Comparison of ENCODE assay signal across 16 mouse cellular contexts in the genomic region with DNA sequence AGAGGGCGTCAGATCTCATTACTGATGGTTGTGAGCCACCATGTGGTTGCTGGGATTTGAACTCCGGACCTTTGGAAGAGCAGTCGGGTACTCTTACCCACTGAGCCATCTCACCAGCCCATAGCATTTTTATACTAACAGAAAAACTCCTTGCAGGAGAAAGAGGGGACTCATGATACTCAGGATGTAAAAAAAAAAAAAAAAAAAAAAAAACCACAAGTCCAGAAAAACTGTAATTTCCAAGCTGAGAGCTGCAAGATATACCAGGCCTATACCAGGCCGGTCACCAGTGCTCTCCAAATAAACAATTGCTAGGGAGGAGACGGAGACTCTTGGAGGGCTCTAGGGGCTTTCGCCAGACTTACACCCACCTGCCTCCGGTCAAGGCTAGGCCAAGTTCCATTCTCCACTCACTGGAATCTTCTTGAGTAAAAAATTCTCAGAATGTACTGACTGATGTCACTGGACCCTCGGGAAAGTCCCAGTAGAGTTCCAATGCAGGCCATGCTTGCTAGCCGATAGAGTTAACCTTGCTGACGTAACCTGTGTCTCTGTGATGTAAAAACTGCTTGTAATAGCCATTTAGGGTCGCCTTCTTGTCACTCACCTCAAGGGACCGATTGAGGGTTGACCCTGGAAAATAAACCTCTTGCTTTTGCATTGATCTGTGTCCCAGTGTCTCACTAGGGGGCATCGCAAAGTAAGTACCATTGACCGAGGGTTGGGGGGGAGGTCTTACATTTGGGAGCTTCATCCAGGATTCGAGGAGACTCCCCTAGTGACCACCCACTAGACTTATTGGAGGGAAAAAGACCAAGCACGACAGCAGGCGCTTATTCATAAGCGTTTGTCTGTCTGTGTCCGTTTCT. TPM values are rescaled to one million over a fixed set of nuclear protein-coding genes. Genes with fewer than 3 reads are reported as not detected.
DNase-seq lines count a peak whose midpoint lies in the region; ATAC-seq and TF ChIP-seq lines count a peak whose summit lies in the region.
"Had no signal": no experiment of that assay in that cellular context is flagged by ENCODE, and none has a peak within 500 bp of the region (broad histone marks: within the 10 kb centered on the region; RNA-seq: fewer than 3 reads in every experiment).

No protein-coding gene starts in this region.

- peak in 1 of 2 experiments; percentile 28; a peak in 2 of 4 replicates for TF ChIP-seq CTCF in CH12.LX (conservative IDR thresholded peaks at IDR 0.05 in 1 of 2, IDR thresholded peaks at IDR 0.05 in 1 of 2; ENCODE audit: low read depth in 2 of 2, low read length in 2 of 2)

- H3K36me3 ChIP-seq in CH12.LX (replicated peaks in 1 of 2; ENCODE audit: control insufficient read depth in 1 of 2, insufficient read depth in 1 of 2, low read length in 1 of 2) = no peaks in the 10 kb centered on the region
- no peaks in the 10 kb centered on the region for H3K36me3 ChIP-seq in liver, embryonic 15.5 days (replicated peaks)
- H3K36me3 ChIP-seq: heart, embryonic 10.5 days; limb, embryonic 15.5 days had no signal

- H3K27me3 ChIP-seq in CH12.LX (replicated peaks) = no peaks in the 10 kb centered on the region
- no peaks in the 10 kb centered on the region for H3K27me3 ChIP-seq in liver, embryonic 15.5 days
- H3K27me3 ChIP-seq: forebrain, embryonic 13.5 days; limb, embryonic 15.5 days had no signal

- peak overlapping the region; percentile 40; the same call in 1 of the 2 replicates for H3K4me2 ChIP-seq in CH12.LX (ENCODE audit: insufficient read depth, low read depth, poor library complexity, severe bottlenecking)
- peak overlapping the region; percentile 36 for H3K4me2 ChIP-seq in liver, embryonic 15.5 days
- H3K4me2 ChIP-seq: forebrain, embryonic 13.5 days; limb, embryonic 15.5 days had no signal

- dilution Hi-C loops in CH12.LX (cut with MboI; ENCODE audit: extremely low pct_ligation_motif_present, extremely low pct_unique_long_range_greater_than_20kb, low sequenced_read_pairs) = no loop called here

- no peak for TF ChIP-seq RAD21 in CH12.LX (IDR thresholded peaks at IDR 0.05; ENCODE audit: low read depth, low read length)

- H3K4me3 ChIP-seq in CH12.LX (replicated peaks in 1 of 3; ENCODE audit: low read depth in 2 of 3, low read length in 2 of 3, poor library complexity in 1 of 3) = peak overlapping the region; percentile 34 to 46 (median 39)
- peak overlapping the region; percentile 22 for H3K4me3 ChIP-seq in liver, embryonic 15.5 days (replicated peaks)
- H3K4me3 ChIP-seq: forebrain, embryonic 13.5 days; heart, embryonic 10.5 days; limb, embryonic 15.5 days had no signal

- no peaks in the 10 kb centered on the region for H3K79me2 ChIP-seq in CH12.LX (replicated peaks; ENCODE audit: control insufficient read depth, extremely low read depth, insufficient read depth, poor library complexity, severe bottlenecking)

- H3K27ac ChIP-seq in CH12.LX (ENCODE audit: insufficient read depth, low read depth) = peak overlapping the region; percentile 68
- no peak overlapping the region for H3K27ac ChIP-seq in liver, embryonic 15.5 days (replicated peaks)
- H3K27ac ChIP-seq: forebrain, embryonic 13.5 days; heart, embryonic 10.5 days; limb, embryonic 15.5 days had no signal

- DNase-seq in A20 (ENCODE audit: low read depth, low spot score) (peak; percentile 75), CH12.LX (ENCODE audit: extremely low read depth) (peak; percentile 59)
- no peak for DNase-seq in right cerebral cortex, postnatal 14 days
- no peak for DNase-seq in right cerebral cortex, postnatal 36 days (ENCODE audit: low spot score in 2 of 2)
- no peak for DNase-seq in cerebellum, postnatal 36 days
- DNase-seq in urinary bladder, postnatal 25 days (ENCODE audit: low spot score) = no peak
- DNase-seq: adrenal gland, postnatal 14 days; lung, postnatal 36 days; right cerebral cortex, adult 18-20 months; thymus, postnatal 14 days had no signal

- peak overlapping the region; percentile 28; the same call in 1 of the 2 replicates for H3K9ac ChIP-seq in CH12.LX (ENCODE audit: insufficient read depth, low read depth)
- H3K9ac ChIP-seq in liver, embryonic 15.5 days = no peak overlapping the region
- H3K9ac ChIP-seq: forebrain, embryonic 13.5 days; limb, embryonic 15.5 days had no signal

- no peak for TF ChIP-seq EP300 in CH12.LX (IDR thresholded peaks at IDR 0.05; ENCODE audit: low read length)

- 61% methylated on average over 19 of the region's 19 CpGs for WGBS in liver, embryonic 15.5 days (ENCODE audit: insufficient replicate concordance)

- peak; percentile 53 for ATAC-seq in activated CD4-positive, CD25-positive, alpha-beta regulatory T cell, adult 4 months
- ATAC-seq in liver, embryonic 15.5 days (ENCODE audit: insufficient read depth) = no peak
- ATAC-seq: forebrain, embryonic 13.5 days; midbrain, embryonic 16.5 days had no signal

- H3K9me3 ChIP-seq in CH12.LX (replicated peaks; ENCODE audit: low read length) = no peaks in the 10 kb centered on the region
- no peaks in the 10 kb centered on the region for H3K9me3 ChIP-seq in liver, embryonic 15.5 days (replicated peaks)
- H3K9me3 ChIP-seq: forebrain, embryonic 13.5 days; heart, embryonic 10.5 days; limb, embryonic 15.5 days had no signal

- TF ChIP-seq POLR2A in CH12.LX (IDR thresholded peaks at IDR 0.05; ENCODE audit: low read depth, low read length) = no peak

- H3K4me1 ChIP-seq in CH12.LX (ENCODE audit: control insufficient read depth in 1 of 2, insufficient read depth in 2 of 2) = no peaks in the 10 kb centered on the region
- H3K4me1 ChIP-seq in liver, embryonic 15.5 days (replicated peaks) = no peaks in the 10 kb centered on the region
- H3K4me1 ChIP-seq: forebrain, embryonic 13.5 days; heart, embryonic 10.5 days; limb, embryonic 15.5 days had no signal

- in situ Hi-C loops in CH12.LX (cut with MboI; ENCODE audit: low pct_ligation_motif_present, low pct_unique_long_range_greater_than_20kb, low sequenced_read_pairs) = no loop called here

TF ChIP-seq in CH12.LX, 34 proteins besides CTCF, POLR2A, EP300 and RAD21:
- TF ChIP-seq MXI1 (IDR thresholded peaks at IDR 0.05; ENCODE audit: low read depth, low read length) (no peak), TCF12 (IDR thresholded peaks at IDR 0.05; ENCODE audit: low read depth, low read length) (peak; percentile 27; the same call in 1 of the 2 replicates), ELF1 (IDR thresholded peaks at IDR 0.05; ENCODE audit: low read depth, low read length) (no peak), NELFE (IDR thresholded peaks at IDR 0.05; ENCODE audit: low read depth, low read length) (no peak), NRF1 (IDR thresholded peaks at IDR 0.05; ENCODE audit: low read depth, low read length) (no peak), POLR2AphosphoS2 (IDR thresholded peaks at IDR 0.05; ENCODE audit: low read depth, low read length) (no peak), ZNF384 (IDR thresholded peaks at IDR 0.05; ENCODE audit: low read depth, low read length) (peak; percentile 62), ZKSCAN1 (IDR thresholded peaks at IDR 0.05; ENCODE audit: borderline replicate concordance, low read depth, low read length) (no peak), CHD2 (IDR thresholded peaks at IDR 0.05; ENCODE audit: low read length) (no peak), MYC (IDR thresholded peaks at IDR 0.05; ENCODE audit: low read depth, low read length) (0 out of 2 replicates have a peak, but pooled peaks have one; percentile 59), RCOR1 (conservative IDR thresholded peaks at IDR 0.05; ENCODE audit: low read depth, low read length) (no peak), TBP (conservative IDR thresholded peaks at IDR 0.05; ENCODE audit: low read depth, low read length) (0 out of 2 replicates have a peak, but pooled peaks have one; percentile 28), E2F4 (IDR thresholded peaks at IDR 0.05; ENCODE audit: insufficient replicate concordance, low read depth, low read length) (no peak), GABPA (IDR thresholded peaks at IDR 0.05; ENCODE audit: insufficient replicate concordance, low read depth, low read length) (no peak), ZC3H11A (IDR thresholded peaks at IDR 0.05; ENCODE audit: low read depth, low read length) (no peak), UBTF (IDR thresholded peaks at IDR 0.05; ENCODE audit: low read depth, low read length) (no peak), IRF4 (IDR thresholded peaks at IDR 0.05; ENCODE audit: low read depth, low read length) (no peak), MEF2A (IDR thresholded peaks at IDR 0.05; ENCODE audit: borderline replicate concordance, low read depth, low read length) (no peak), USF2 (conservative IDR thresholded peaks at IDR 0.05; ENCODE audit: low read depth, low read length) (no peak), SIN3A (IDR thresholded peaks at IDR 0.05; ENCODE audit: low read length) (no peak), ETS1 (conservative IDR thresholded peaks at IDR 0.05; ENCODE audit: low read depth, low read length) (0 out of 2 replicates have a peak, but pooled peaks have one; percentile 41), BHLHE40 (IDR thresholded peaks at IDR 0.05; ENCODE audit: low read depth, low read length) (no peak), ZMIZ1 (IDR thresholded peaks at IDR 0.05; ENCODE audit: low read depth, low read length) (no peak), CHD1 (IDR thresholded peaks at IDR 0.05; ENCODE audit: low read depth, low read length) (no peak), MAFK (IDR thresholded peaks at IDR 0.05; ENCODE audit: insufficient replicate concordance, low read length) (no peak), USF1 (IDR thresholded peaks at IDR 0.05; ENCODE audit: low read depth, low read length) (no peak), KAT2A (IDR thresholded peaks at IDR 0.05; ENCODE audit: insufficient replicate concordance, low read length) (no peak), JUN (IDR thresholded peaks at IDR 0.05; ENCODE audit: insufficient read depth, low read depth, low read length) (no peak), MAX (IDR thresholded peaks at IDR 0.05; ENCODE audit: low read length) (no peak), MAZ (IDR thresholded peaks at IDR 0.05; ENCODE audit: low read depth, low read length) (no peak)

RNA-seq across cellular contexts. Expression of a gene that starts 16.4 kb away (rescaled TPM):
- 6.6 and 6.9 TPM in 2 replicates for total RNA-seq in CH12.LX (2012; rRNA removed)
- total RNA-seq in CH12.LX (2014; rRNA removed) = 14.6 and 18.0 TPM in 2 replicates
- polyA plus RNA-seq in CH12.LX (2012; ENCODE audit: insufficient read length, low read depth) = 14.3 and 14.7 TPM in 2 replicates
- polyA plus RNA-seq in activated CD4-positive, CD25-positive, alpha-beta regulatory T cell, adult 4 months (2017; shearing (Covaris generic)) = 10 to 100 TPM; 40.8 to 41.3 TPM
- 7.0 and 7.2 TPM in 2 replicates for polyA plus RNA-seq in liver, embryonic 15.5 days (2015; fragmentation: Nextera tagmentation; extraction: Ambion mirVana)

Comparison
In these comparisons a context has a peak if more than half of its experiments do, and no peak if none do; other contexts are left out.
1. DNase-seq: peak in A20 (single experiment) and CH12.LX (single experiment); none in right cerebral cortex, postnatal 14 days (single experiment), right cerebral cortex, postnatal 36 days (0 of 2), cerebellum, postnatal 36 days (0 of 2) and urinary bladder, postnatal 25 days (single experiment).